Mouse (Mus musculus) CH12F3 (cell line): ENCODE measurements around the gene Nhsl2.

Source experiments
- in situ Hi-C: fragments of 300-500 bp; cut with MboI; formaldehyde crosslinking; loops from 2 replicates; pipeline ENCODE4 v1.14.3; 2020; ENCODE audit warnings: low sequenced_read_pairs

The Nhsl2 gene

DNA sequence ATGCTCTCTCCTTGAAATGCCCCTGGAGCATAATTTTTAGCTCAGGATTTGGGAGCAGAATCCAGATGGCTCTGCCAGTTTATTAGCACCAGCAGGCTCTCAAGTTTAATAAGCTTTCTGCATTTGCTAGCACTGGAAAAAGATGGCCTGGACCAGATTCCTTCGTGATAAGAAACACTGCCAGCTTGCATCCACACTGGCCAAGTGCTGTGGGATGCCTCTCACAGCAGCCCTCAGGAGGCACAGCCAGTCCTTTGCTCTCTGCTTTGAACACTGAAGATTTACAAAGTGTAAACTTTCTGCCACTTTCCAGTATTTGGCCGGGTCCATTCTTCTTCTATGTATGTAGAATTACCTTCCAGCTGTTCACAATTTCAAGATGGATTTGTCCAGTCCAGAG lies 129.7 kb downstream of the Nhsl2 start:
- in situ Hi-C loops, result no loop called here

DNA sequence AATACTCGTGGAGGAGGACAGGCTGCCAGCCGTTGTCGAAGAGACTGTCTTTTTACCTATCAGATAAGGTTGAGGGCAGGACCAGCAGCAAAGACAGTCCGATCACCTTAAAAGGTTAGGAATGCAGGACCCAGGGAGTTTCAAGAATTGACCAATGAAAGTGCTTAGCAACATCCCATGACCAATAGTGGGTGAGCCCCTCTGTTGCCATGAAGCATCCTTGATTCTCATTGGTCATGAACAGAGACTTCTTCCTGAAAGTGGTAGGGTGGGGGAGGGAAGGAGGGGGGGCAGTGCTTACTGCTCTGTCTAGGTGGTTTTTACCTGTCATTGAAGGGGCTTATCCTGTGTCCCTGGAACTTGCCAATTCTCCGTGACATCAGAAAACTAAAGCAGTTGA lies 130.1 kb downstream of the Nhsl2 start:
- in situ Hi-C loops, result no loop called here

DNA sequence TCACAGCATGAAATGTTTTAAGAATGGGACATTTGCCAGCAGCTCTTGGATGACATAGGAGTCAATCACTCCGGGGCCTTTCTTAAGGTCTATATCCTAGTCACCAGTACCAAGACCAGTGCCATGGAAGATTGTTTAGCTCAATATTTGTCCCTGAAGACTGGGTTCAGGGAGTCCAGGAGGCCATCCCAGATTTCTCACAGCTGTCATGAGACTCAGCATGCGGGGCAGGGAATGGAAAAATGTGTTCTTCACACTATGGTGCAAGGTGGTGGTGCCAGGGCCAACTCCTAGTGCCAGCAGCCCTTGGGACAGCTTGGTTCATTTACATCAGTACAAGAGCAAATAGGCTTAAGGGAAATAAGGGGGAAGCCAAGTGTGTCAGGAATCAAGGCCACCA lies 131.4 kb downstream of the Nhsl2 start:
- in situ Hi-C loops, result no loop called here

DNA sequence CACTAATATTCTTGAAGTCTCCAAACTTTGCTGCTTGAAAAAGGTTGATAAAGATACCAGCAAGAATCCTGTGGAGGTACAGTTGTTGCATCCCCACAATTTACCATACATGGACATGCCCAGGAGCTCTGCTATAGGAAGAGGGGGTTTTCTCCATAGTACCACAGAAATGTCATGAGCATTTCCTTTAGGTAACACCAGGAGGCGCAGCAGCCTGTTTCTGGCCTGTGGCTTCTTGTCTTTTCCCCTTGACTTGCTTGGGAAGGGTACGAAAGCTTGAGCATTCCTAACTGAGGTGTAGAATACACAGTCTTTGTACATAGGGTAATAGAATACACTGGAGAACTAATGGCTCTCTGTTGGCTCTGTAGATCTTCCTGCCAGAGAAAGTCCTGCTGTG lies 132.3 kb downstream of the Nhsl2 start:
- in situ Hi-C loops, result no loop called here

DNA sequence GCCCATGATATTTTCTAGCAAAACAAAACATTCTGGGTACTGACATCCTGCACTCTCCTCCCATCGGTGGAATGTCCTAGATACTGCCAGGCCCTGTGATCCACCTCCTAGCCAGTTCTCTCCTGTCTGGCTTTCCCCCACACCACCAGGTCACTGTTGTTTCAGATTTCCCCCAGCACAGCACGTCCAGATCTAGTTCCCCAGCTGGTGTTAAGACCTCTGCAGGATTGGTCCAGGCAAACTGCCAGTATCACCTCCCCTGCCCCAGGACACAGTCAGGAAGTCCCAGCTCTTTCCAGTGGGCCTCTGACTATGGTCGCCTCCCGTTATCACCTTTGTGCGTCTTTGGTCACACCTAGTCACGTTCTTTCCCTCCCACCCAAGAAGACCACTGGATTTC lies 134.5 kb downstream of the Nhsl2 start:
- in situ Hi-C loops, result no loop called here

DNA sequence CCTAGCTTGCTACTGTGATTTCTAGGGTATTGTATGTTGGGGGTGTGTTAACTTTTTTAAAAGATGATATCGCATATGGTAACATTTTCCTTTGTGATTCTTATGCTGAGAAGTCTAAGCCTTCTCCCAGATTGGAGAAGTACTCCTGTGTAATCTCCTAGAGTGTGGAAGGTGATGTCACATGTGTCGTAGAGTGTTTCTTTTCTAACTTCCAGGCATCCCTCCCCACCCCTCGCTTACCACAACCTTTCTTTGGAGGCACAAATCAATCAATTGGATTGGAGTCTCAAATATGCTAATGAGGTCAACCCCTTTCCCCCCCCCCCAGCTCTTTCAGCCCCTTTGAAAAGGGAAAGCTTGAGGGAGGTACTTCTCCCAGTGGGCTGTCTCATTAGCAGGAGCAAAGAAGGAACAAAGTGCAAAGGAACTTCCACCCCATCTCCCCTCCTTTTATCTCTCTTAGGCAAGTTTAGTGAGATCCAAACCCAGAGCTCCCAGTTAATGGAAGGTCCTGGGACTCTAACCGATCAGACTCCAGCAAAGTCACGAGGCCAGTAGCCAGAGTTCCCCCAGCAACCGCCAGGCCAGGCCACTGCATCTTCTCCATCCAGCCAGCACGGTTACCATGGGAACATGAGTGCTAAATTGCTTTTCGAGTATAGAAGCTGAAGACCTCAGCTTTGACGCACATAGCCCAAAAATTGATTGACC lies 137.6 kb downstream of the Nhsl2 start:
- in situ Hi-C loops, result no loop called here

DNA sequence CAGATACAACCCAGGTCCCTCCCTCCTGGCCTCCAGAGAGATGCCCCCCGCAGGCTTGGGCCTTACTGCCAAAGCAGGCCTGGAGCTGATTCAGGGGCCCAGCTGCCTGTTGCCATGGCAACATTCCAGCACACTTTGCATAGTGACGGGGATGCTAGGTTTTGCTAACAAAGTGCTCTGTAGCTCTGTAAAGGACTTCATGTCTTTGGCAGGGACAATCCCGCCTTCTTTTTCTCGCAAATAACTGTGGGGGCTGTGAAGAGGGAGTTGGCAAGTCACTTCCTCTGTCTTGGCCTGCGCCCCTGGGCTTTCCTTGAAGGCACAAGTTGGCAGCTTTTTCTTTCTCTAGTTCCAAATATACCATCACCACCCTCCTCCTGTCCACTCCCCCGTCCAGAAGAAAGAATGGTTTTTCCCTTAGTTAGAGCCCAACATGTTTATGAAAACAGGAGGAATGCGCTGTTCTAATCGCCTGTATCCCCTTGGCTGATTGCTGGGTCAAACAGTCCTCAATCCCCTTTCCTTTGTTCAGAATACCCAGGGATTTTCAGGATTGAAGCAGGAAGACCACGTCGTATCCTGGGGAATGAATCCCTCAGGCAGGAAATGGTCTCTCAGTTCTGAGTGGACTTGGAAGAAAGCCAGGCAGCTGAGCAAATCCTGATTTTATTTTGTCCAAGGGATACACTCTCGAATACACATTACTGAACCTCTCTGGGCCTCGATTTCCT lies 144.8 kb downstream of the Nhsl2 start:
- in situ Hi-C loops, result no loop called here

DNA sequence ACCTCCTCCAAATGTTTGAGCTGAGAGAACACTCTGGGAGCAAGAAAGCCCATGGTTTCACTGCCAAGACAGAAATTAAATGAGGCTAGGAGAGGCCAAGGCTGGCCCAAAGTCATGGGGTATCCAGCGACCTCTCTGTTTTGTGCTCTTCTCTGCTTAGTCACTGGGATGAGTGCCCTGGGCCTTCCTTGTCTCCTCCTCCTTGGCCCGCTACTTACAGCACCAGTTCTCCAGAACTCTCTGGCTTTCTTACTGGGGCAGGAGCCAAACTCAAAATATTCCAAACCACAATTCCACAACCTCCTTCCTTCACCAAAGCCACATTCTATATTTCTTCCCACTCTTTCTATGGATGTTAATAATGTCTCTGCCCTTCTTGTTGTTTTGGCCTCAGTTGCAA lies 147.5 kb downstream of the Nhsl2 start:
- in situ Hi-C loops, result no loop called here

DNA sequence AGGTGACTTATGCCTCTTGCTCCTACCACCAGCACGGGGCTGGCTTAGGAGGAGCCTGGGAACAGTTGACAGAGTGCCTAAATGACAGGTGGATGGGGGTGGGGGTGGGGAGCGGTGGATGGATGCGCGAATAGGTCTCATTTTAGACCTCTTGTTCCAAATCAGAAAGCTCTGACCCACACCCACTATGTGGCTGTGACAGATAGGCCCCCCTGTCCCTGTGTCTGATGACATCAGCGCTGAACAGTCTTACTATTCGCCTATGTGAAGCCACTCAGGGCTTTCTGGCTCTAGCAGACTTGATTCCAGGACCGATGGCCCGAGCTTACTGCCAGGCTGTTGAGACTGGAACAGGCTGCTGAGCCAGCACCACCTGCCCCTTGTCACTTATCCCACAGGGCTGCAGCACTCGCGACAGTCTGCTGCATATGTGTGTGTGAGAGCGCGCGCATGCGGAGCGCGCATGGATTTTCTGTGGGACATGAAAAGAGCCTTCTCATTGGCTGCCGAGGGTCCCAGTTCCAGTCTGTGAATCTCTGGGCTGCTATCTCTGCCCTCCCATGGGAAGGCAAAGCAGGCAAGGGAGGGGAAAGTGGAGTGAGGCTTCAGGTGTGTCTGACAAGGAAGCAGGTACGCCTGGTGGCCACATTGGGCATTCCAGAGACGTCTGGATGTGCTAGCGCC lies 154.6 kb downstream of the Nhsl2 start:
- in situ Hi-C loops, result no loop called here

DNA sequence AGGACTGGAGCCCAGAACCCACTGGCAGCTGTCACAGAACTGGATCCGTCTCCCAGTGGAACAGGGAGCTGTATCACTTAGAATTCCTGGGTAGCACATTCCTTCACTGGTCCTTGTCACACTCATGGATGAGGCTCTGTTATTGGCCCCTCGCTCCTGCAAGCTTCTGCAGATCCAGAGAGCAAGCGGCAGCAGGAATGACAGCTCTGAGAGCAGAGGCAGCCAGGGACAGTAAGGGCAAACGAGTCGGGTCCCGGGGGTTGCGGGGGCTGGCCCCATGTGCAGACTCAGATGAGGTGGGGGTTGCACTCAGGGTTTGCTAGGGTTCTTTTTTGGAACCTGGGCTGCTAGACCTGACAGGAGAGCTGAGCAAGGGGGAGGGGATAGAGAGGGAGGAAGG lies 155.2 kb downstream of the Nhsl2 start:
- in situ Hi-C loops, result no loop called here

DNA sequence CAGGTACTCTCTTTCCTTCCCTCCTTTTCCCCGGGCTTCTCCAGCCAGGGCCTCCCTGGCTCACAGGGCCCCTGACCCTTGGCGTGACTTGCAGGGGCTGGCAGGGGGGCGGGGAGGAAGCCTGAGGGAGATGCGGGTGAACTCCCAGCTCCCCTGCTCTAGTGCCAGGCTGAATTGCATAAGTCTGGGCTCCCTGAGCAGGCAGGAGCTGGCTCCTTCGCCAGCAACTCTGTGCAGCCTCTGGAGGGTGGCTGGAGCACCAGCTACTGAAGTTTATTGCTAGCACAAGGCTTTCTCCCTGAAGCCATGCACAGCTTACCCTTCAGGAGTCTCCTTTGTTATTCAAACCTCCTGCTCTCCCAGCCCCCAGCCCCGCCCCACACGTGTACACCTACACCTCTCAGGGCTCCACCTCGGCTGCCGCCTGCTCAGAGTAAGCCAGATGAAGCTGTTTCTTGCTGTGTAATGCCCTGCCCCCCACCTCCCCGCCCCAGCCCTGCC lies 156.0 kb downstream of the Nhsl2 start:
- in situ Hi-C loops, result no loop called here

DNA sequence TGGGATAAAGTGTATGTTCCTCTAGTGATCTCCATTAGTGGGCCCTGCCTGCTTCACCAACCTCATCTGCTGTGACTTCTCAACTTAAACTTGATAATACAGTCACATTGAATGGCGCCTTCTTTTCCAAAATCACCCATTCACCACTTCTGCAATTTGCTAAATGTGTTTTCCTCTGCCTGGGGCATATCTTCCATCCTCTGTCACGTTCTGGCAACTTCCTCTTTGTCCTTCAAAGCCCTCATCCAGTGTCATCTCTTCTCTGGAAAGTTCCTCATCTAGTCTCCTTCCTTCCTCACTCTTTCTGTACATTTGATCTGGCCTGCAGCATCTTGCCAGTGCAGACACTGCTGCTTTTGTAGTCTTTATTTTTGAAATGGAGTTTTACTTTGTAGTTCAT lies 158.8 kb downstream of the Nhsl2 start:
- in situ Hi-C loops, result no loop called here

DNA sequence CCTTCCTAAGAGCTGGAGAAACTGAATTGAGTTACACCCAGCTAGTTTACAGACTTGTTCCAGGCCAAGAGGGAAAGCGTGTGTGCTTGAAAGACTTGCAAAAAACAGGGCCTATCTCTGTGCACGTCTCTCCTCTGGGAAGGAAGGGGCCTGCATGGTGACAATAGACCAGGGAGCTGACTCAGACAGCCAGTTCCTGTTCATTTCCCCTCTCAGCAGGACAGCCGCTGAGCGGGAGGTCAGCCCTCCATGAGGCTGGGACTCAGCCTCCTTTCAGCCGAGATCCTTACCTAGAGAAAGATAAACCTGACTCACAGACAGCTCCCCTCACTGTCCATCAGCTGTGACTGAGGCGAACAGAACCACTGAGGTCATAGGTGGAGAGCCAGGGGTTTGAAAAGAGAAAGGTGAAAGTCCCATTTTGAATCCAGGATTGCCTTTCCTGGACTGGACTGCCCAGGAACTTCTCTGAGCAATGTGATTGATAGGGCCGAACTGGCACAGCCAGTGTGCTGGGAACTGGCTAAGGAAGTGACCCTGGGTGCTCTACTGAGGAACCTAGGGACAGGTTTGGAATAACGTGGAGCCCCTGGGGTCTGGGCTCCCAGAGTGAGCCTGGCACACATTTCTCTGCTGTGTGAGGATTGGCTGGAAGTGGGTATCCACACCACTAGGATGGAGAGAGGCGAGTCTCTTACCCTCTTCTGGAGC lies 168.2 kb downstream of the Nhsl2 start:
- in situ Hi-C loops, result no loop called here

DNA sequence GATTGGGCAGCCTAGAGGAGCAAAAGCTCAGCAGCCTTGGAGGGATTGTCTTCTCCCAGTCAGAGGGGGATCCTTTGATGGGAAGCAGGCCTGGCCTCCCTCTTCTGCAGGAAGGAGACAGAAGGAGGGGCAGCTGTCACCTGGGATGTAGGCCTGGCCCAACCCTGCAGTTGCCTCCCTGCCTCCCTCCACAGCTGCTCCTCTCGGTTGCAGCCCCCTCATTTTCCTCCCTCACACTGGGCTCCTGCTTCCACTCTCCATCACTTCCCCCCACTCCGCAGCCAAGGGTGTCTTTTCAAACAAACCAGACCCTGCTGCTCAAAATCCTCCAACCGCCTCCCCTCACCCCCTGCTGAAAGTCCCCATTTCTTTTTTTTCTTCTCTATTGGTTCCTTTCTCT lies 169.7 kb downstream of the Nhsl2 start:
- in situ Hi-C loops, result no loop called here

DNA sequence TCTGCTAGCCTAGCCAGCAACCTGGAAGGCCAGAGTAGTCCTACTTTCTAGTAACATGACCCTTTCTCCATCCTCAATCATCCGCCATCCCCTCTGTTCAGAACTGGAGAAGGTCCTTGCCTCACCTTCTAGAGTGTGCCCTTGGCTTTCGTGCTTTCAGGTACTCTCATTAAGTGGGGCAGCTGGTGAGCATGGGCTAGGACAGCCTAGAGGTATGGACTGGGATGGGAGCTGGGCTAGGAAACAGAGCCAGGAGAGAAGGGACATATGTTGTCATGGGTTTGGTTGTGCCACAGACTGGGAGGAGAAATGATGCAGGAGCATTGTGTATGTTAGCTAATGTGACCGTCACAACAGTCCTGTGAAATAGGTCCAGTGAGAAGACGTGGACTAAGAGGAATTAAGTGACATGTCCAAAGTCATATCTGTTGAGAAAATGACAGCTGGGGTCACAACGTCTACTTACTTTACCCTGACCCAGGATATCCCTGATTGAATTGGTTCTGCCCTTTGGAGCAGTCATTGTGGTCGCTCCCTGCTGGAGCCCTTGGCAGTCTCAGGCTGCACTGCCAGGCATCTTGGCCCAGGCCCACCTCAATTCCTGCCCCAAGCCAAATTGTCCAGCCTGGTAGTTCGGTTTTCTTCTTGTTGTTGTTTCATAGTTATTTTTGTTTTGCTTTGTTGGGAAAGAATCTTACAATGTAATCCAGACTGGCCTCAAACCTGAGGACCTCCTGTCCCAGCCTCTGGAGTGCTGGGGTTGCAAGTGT lies 170.5 kb downstream of the Nhsl2 start:
- in situ Hi-C loops, result no loop called here

DNA sequence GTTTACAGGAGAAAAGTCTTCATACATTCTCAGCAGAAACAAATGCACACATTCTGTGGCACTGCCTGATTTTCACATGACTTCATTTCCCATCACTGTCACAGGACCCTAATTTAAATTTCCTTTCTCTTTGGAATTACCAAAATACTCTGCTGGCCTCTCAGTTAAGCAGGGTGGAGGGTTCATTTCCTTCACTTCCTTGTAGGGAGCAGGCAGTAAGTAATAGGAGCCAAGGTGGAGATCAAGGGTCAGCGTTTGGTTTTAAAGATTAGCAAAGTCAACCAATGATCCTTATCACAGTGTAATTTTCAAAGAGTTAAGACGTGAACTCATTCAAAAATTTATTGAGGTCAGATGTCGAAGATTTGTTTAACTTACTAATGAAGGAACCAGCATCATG lies 175.8 kb downstream of the Nhsl2 start:
- in situ Hi-C loops, result no loop called here

DNA sequence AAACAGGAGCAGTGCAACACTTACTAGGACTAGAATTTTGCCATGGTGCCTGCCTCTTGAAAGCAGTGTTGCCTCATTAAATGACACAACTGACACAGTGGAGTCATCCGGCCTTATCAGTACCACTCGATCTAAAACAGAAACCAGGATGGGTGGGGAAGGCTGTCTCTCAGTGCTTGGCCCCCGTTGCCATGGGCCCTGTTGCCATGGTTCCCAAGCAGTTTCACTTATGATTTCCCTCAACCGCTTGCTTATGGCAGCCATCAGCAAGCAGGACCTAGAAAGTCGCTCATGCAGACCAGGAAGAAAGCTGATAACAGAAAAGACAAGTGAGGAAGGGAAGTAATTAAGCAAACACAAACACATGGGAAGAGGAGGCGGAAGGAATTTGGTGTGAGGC lies 182.7 kb downstream of the Nhsl2 start:
- in situ Hi-C loops, result no loop called here

DNA sequence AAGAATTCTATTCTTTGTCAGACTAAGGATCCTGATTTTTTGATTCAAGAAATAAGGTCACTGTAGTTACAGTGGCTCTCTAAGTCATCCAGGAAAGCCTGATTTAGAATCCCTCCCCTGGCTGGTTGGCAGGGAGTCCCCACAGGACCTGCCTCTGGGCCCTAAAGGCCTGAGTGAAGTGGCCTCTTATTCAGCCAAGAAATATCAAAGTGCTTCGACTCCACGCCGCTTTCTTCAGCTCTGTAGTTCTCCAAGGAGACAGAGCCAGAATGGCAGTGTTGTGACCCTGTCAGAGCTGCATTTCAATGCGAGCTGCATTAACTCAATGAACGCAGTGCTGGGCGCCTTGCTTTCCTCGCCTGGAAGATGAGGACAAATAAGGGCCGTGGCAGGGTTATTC lies 183.2 kb downstream of the Nhsl2 start:
- in situ Hi-C loops, result no loop called here

DNA sequence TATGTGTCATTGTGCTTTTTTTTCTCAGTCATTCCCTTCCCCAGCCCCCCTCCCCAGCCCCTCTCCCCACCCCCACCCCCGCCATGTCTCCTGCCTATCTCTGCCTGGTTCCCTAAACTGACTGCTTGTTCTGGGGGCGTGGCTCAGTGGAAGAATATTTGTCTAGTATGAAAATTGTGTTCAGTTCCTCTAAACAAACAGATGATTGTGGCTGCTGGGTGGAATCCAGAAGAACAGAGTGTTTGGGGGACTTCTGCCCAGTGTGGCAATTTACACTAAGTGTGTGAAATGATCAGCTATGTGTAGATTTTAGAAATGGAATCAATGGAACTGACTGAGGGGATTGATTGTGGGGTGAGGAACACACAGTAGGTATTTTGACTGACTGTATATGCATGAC lies 184.4 kb downstream of the Nhsl2 start:
- in situ Hi-C loops, result no loop called here

DNA sequence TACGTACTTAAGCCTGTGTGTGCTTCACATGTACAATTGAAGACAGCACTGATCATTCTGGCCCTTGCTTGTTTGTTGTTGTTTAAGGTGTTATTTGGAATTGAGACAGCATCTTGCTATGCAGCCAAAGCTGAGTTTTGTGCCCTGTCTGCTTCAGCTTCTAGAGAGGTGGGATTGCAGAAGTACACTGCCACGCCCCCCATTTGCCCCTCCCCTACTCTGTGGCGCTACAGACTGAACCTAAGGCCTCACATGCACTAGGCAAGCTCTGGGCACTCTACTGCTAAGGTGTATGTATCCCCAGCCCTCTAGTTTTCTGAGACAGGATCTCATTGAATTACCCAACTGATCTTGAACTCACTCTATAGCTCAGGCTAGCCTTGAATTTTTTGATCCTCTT lies 186.5 kb downstream of the Nhsl2 start:
- in situ Hi-C loops, result no loop called here
